Mouse (Mus musculus) intestine, embryonic 15.5 days (tissue): ENCODE measurements around the gene Serpina3n. TPM values are rescaled to one million over a fixed set of nuclear protein-coding genes. Genes with fewer than 3 reads are reported as not detected.
"Not testable (repeated sequence)": the region's sequence is repeated elsewhere in the genome, so short reads cannot be mapped to it uniquely, and the experiment has no call there.

ENCODE experiments used
- ATAC-seq: fragments of 200-750 bp; cut with Nextera tagmentation; 2 replicates; pipeline ENCODE4 v1.8.0; 2017; ENCODE audit warnings: moderate TSS enrichment, moderate library complexity
- H3K27ac ChIP-seq: fragments of 300-500 bp; sonication (generic); 2 replicates; pipeline ENCODE4 v1.5.1; 2015; ENCODE audit warnings: mild to moderate bottlenecking, inconsistent platforms
- H3K27me3 ChIP-seq: fragments of 300-500 bp; sonication (generic); replicated peaks from 2 replicates; pipeline ENCODE4 v1.6.1; 2015; ENCODE audit warnings: inconsistent platforms
- H3K36me3 ChIP-seq: fragments of 300-500 bp; sonication (generic); 2 replicates; pipeline ENCODE4 v1.6.1; 2015; ENCODE audit warnings: inconsistent platforms
- H3K4me1 ChIP-seq: fragments of 300-500 bp; sonication (generic); replicated peaks from 2 replicates; pipeline ENCODE4 v1.6.1; 2015; ENCODE audit warnings: inconsistent platforms
- H3K4me2 ChIP-seq: fragments of 300-500 bp; sonication (generic); replicated peaks from 2 replicates; pipeline ENCODE4 v1.6.1; 2015; ENCODE audit warnings: mild to moderate bottlenecking, inconsistent platforms
- H3K4me3 ChIP-seq: fragments of 300-500 bp; sonication (generic); replicated peaks from 2 replicates; pipeline ENCODE4 v1.5.1; 2015; ENCODE audit warnings: inconsistent platforms
- H3K9ac ChIP-seq: fragments of 300-500 bp; sonication (generic); 2 replicates; pipeline ENCODE4 v1.6.1; 2015; ENCODE audit warnings: inconsistent platforms
- H3K9me3 ChIP-seq: fragments of 300-500 bp; sonication (generic); 2 replicates; pipeline ENCODE4 v1.6.1; 2016; ENCODE audit warnings: inconsistent platforms
- WGBS: fragments of 180-500 bp; shearing (Covaris S2); methylation state at CpG from one replicate; pipeline ENCODE4 v1.1.7; 2015; 5-methylcytosine and 5-hydroxymethylcytosine counted together
- polyA plus RNA-seq: library from polyadenylated mRNA; unstranded; fragments of >200 nt; fragmentation: Nextera tagmentation; extraction: Ambion mirVana; gene quantifications from 2 replicates; pipeline ENCODE4 v1.2.1, GENCODE M21; 2015

The Serpina3n gene
- polyA plus RNA-seq, 1 experiment from 2014 or later, result 0.11 TPM

DNA sequence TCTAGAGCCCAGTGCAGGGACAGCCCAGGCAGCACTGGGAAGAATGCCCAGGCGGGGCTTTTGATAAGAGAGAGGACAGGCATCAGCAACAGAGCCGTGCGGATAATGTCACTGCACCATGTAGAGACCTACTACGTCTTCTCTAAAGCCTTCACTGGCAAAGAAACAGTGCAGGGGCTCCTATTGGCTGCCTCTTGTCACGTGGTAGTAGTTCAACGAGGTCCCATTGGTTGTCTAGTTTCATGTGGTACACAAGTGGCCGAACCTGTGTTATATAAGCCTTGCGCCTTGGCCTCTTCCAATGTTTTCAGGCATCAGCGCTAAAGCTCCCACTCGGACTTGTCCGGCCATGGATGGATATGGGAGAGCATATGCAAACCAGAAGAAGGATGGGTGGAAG, 37.2 kb downstream of the Serpina3n start:
- no peak for ATAC-seq
- no peak overlapping the region for H3K27ac ChIP-seq
- WGBS, result 87% methylated on average over 11 of the region's 11 CpGs
- no peak overlapping the region for H3K4me2 ChIP-seq
- no peaks in the 10 kb centered on the region for H3K27me3 ChIP-seq
- no peaks in the 10 kb centered on the region for H3K4me1 ChIP-seq
- no peaks in the 10 kb centered on the region for H3K36me3 ChIP-seq
- H3K4me3 ChIP-seq, result no peak overlapping the region
- no peaks in the 10 kb centered on the region for H3K9me3 ChIP-seq
- H3K9ac ChIP-seq, result no peak overlapping the region

DNA sequence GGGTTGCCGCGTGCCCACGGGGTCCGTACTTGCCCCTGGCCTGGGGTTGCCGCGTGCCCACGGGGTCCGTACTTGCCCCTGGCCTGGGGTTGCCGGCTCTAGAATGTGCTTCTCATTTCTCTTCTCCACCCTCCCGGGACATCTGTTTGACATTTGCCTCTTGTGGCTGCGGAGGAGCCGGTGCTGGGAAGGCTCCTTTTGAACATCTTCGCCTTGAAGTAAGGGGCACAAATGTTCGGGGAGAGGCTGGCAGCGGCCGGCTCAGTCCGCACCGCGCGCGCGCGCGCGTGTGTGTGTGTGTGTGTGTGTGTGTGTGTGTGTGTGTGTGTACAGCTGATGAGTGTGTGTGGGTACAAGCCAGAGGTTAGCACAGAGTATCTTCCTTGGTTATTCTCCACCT, 40.5 kb downstream of the Serpina3n start:
- not testable (repeated sequence) for H3K9ac ChIP-seq, H3K9me3 ChIP-seq, H3K4me3 ChIP-seq, H3K36me3 ChIP-seq, ATAC-seq, H3K4me1 ChIP-seq, H3K27ac ChIP-seq, H3K27me3 ChIP-seq, H3K4me2 ChIP-seq
- WGBS, result 82% methylated on average over 25 of the region's 25 CpGs

DNA sequence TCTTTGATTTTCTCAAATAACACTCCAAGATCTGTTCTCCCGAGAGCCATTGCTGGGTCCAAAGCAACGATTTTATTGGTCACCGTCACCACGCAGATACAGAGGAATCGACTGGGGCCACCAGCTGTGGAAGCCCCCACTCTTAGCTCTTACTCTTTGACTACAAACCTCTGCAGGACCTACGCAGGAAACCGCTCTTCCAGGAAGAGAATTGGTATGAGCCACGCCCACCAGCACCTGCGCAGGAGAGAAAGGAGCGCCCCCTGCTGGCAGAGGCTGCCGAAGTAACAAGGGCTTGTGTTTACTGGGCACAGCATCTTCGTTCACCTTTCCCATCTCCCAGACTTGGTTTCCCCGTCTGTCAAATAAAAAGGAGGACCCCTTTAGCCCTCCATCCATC, 41.6 kb downstream of the Serpina3n start:
- H3K9me3 ChIP-seq, result no peaks in the 10 kb centered on the region
- ATAC-seq, result no peak
- 0 out of 2 replicates have a peak, but pooled peaks cover 3% of the 10 kb centered on the region for H3K4me1 ChIP-seq
- H3K27ac ChIP-seq, result no peak overlapping the region
- H3K9ac ChIP-seq, result no peak overlapping the region
- H3K4me3 ChIP-seq, result no peak overlapping the region
- H3K4me2 ChIP-seq, result no peak overlapping the region
- WGBS, result 34% methylated on average over 13 of the region's 13 CpGs
- H3K27me3 ChIP-seq, result no peaks in the 10 kb centered on the region
- H3K36me3 ChIP-seq, result no peaks in the 10 kb centered on the region

DNA sequence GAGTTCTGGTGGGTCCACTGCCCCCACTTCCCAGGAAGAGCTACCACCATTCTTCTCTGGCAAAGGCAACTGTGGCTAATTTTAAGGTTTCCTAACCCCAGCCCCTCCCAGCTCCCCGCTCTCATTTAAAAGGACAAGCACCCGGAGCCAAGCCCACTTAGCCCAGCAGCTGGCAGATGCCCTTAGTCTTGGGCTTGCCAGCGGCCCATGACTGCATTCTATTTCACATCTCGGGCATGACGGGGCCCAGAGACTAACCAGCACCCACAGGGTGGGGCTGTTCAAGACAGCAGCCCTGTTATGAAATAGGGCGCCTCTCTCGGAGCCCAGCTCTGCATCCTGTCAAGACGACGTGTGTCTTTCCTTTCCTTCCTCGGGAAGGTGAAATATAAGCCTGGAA, 43.7 kb downstream of the Serpina3n start:
- no peak overlapping the region for H3K4me2 ChIP-seq
- ATAC-seq, result no peak

DNA sequence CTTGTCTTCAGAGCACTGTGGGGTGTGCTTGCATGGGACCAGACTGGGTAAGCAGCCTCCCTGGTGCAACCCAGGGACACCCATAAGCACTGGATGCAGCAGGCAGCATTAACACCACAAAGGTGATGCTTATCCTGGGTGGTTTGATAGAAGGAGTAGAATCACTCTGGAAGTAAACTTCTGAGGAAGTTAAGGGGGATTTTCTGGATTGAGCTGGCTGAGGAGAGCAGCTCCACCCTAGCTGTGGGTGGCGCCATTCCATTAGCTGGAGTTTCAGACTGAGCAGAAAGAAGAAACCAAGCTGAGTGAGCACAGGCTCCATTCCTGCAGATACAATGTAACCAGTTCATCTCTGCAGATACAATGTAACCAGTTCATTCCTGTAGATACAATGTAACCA, 46.5 kb downstream of the Serpina3n start:
- WGBS, result 74% methylated on average over 1 of the region's 1 CpGs
- H3K4me3 ChIP-seq, result no peak overlapping the region

More for the DNA sequence above, 43.7 kb downstream of the Serpina3n start:
- Histone ChIP-seq H3K9me3 (no peaks in the 10 kb centered on the region), H3K36me3 (no peaks in the 10 kb centered on the region), H3K4me3 (no peak overlapping the region), H3K4me1 (0 out of 2 replicates have a peak, but pooled peaks cover 3% of the 10 kb centered on the region), H3K27me3 (no peaks in the 10 kb centered on the region), H3K27ac (no peak overlapping the region), H3K9ac (no peak overlapping the region)
- 46% methylated on average over 10 of the region's 10 CpGs for WGBS

DNA sequence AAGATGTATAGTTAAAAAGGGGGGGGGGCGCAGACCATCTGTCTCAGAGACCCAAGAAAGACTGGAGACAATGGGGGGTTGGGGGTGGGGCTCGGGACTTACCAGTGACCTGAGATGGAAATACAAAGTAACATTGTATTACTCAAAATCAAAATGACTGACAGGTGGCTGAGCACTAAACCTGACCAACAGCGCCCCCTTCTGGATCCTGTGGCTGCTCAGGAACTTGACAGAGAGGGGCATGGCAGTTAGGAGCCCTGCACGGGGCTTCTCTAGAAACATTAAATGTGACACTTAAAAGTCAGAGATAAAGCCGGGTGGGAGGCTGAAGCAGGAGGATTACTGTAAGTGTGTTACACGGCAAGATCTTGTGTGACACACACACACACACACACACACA, 52.8 kb downstream of the Serpina3n start:
- Histone ChIP-seq H3K27ac (no peak overlapping the region), H3K36me3 (no peaks in the 10 kb centered on the region), H3K27me3 (no peaks in the 10 kb centered on the region), H3K4me3 (no peak overlapping the region), H3K4me1 (no peaks in the 10 kb centered on the region; the same call in 1 of the 2 replicates), H3K9ac (no peak overlapping the region), H3K9me3 (no peaks in the 10 kb centered on the region), H3K4me2 (no peak overlapping the region)
- ATAC-seq, result no peak
- 62% methylated on average over 6 of the region's 6 CpGs for WGBS

More for the DNA sequence above, 46.5 kb downstream of the Serpina3n start:
- no peak for ATAC-seq
- Histone ChIP-seq H3K4me1 (0 out of 2 replicates have a peak, but pooled peaks cover 3% of the 10 kb centered on the region), H3K36me3 (no peaks in the 10 kb centered on the region), H3K27ac (no peak overlapping the region), H3K27me3 (no peaks in the 10 kb centered on the region), H3K9ac (no peak overlapping the region), H3K9me3 (no peaks in the 10 kb centered on the region), H3K4me2 (no peak overlapping the region)

DNA sequence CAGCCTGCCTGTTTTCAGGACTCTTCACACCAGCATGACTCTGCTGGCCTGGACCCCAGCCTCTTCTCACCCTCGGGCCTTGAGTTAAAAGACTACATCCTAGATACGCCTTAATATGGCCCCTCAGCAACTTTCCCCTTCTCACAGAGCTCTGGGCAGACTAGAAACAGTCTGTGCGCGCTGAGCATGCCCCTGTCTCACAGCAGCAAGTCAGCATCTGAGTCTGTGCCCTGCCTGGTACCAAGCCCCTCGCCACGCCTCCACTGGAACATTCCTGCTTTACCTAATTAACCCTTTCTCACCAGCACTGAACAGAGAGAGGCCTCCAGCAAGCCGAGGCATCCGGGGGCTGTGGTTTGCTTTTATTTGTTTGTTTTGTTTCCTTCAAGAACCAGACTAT, 54.8 kb downstream of the Serpina3n start:
- Histone ChIP-seq H3K4me3 (no peak overlapping the region), H3K27me3 (no peaks in the 10 kb centered on the region), H3K4me1 (no peaks in the 10 kb centered on the region; the same call in 1 of the 2 replicates), H3K9me3 (no peaks in the 10 kb centered on the region), H3K36me3 (no peaks in the 10 kb centered on the region), H3K27ac (no peak overlapping the region), H3K9ac (no peak overlapping the region), H3K4me2 (no peak overlapping the region)
- ATAC-seq, result no peak
- 26% methylated on average over 8 of the region's 8 CpGs for WGBS

Other genes with a start within 250 kb of the Serpina3n start
- gene Serpina3f, start 192.2 kb upstream of the Serpina3n start, polyA plus RNA-seq, result 0.32 and 0.44 TPM in 2 replicates
- 4.9 and 5.0 TPM in 2 replicates for gene Serpina3g, start 170.5 kb upstream of the Serpina3n start, polyA plus RNA-seq
- gene Serpina3i, start 143.6 kb upstream of the Serpina3n start, polyA plus RNA-seq, result 0.16 TPM in 1 of 2 replicates, not detected in the other
- not detected in 2 replicates for gene Serpina3j, start 92.2 kb upstream of the Serpina3n start, polyA plus RNA-seq
- gene Serpina3k, start 68.2 kb upstream of the Serpina3n start, polyA plus RNA-seq, result not detected in 2 replicates
- not detected in 2 replicates for gene Serpina3m, start 68.2 kb upstream of the Serpina3n start, polyA plus RNA-seq
- gene Gsc, start 66.6 kb downstream of the Serpina3n start, polyA plus RNA-seq, result 0.40 and 0.64 TPM in 2 replicates